Mouse (Mus musculus) effector memory CD4-positive, alpha-beta T cell, adult 5 months (primary cell): ENCODE measurements around the gene Cldn20. TPM values are rescaled to one million over a fixed set of nuclear protein-coding genes. Genes with fewer than 3 reads are reported as not detected.

ENCODE experiments used
- polyA plus RNA-seq: library from polyadenylated mRNA; unstranded; fragments of 100-300 nt; shearing (Covaris generic); gene quantifications from one replicate; pipeline ENCODE4 v1.2.1, GENCODE M21; 2017

Gene Cldn20
- polyA plus RNA-seq: not detected

GRCm38 (mm10) chr17:3532254-3532653 is at the start of gene Cldn20:
Gene Cldn20 (plus strand): TSS chr17:3532554.

DNA sequence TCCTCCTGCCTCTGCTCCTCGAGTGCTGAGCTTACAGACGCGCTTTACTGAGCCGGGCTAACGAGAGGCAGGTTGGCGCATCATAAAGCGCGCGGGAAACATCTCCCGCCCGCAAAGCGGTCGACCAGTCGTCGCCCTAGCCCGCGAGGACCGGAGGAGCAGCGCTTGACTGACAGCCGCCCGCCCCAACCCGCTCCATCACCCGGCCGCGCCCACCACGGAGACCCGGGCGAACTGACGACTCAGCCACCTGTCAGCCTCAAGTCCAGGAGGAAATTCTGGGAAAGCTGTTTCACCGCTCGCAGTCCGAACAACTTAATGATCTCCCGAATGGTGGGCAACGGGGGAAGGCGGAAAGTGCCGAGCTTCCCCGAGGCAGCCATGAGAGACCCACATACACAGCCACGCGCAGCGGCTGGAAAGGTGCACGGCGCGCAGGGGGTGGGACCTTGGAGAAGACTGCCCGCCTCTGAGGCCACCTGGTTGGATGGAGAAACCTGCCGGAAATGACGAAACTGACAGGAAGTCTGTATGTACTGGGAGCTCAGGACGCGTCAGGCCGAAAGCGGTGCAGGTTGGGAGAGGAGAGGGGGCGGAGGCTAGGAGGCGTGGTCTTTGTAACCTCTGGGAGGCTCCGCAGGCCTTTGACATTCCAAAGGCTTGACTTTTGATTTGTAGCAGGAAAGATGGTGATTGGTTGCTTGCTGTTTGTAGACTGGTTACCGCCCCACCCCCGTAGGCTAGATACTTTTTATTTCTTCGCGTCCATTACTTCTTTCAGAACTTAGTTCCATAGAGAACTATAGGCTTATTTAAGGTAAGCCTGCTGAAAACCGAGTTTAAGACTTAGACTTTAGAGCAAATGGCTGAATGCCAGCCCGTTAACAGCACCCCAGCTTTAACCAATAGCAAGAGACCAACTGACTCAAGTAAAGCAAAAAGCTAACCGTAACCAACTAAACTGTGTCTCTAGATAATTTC is 25.3 kb downstream of the Cldn20 start, which contains the start of gene Tfb1m:
Gene Tfb1m, minus strand, starts transcription at position 451 of the 981 bp plus-strand sequence.

Other genes starting within 250 kb of the Cldn20 start
- gene Tiam2, start 206.0 kb upstream of the Cldn20 start, polyA plus RNA-seq: 0.54 TPM
- gene Tfb1m, start 25.2 kb downstream of the Cldn20 start, polyA plus RNA-seq: 7.6 TPM
- not detected for gene Nox3, start 163.7 kb downstream of the Cldn20 start, polyA plus RNA-seq